Mouse (Mus musculus) brain, embryonic 14.5 days (tissue): ENCODE data around the gene Pkd2. TPM values are rescaled to one million over a fixed set of nuclear protein-coding genes. Genes with fewer than 3 reads are reported as not detected.

ENCODE experiments used
- DNase-seq: peaks from one replicate; pipeline ENCODE4 v3.0.0-alpha.2; 2011; ENCODE audit warnings: low read depth
- CTCF ChIP-seq: fragments of 200-500 bp; IDR thresholded peaks from 2 replicates; pipeline ENCODE4 v1.5.1; 2012; ENCODE audit warnings: inconsistent platforms, mild to moderate bottlenecking, moderate library complexity, borderline replicate concordance; ENCODE audit not compliant: insufficient read depth, insufficient read length; ENCODE audit errors: extremely low read depth
- POLR2A ChIP-seq: fragments of 200-500 bp; IDR thresholded peaks from 2 replicates; pipeline ENCODE4 v1.6.1; 2012; ENCODE audit warnings: mild to moderate bottlenecking, inconsistent platforms, borderline replicate concordance; ENCODE audit not compliant: poor library complexity, insufficient read depth, insufficient read length, severe bottlenecking; ENCODE audit errors: extremely low read depth
- polyA plus RNA-seq: library from polyadenylated mRNA; depleted of rRNA; stranded (reverse); fragments of >200 nt; gene quantifications from 2 replicates; pipeline ENCODE4 v1.2.3, GENCODE M21; 2012; rRNA removed

Pkd2 gene
- polyA plus RNA-seq, 1 experiment: 33.5 TPM

DNA sequence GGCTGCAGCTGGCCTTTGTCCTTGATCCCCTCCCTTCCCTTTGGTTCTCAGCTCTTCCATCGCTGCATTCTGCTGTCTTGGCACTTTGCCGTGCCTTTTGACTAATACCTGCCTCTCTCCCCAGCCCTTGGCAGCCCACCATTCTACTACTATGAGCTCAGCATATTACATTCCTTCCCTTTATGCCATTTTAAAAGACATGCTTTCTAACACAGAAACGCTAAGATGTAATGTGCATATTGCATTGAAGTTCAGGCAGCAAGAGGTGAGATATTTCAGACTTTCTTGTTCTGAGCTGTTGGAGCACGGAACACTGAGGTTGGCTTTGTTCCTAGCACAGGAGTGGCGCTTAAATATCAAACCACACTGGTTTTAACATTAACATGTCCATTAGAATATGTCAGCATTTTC, 11.7 kb downstream of the Pkd2 start:
- peak; percentile 52 for DNase-seq
- TF ChIP-seq POLR2A: no peak
- no peak for TF ChIP-seq CTCF

DNA sequence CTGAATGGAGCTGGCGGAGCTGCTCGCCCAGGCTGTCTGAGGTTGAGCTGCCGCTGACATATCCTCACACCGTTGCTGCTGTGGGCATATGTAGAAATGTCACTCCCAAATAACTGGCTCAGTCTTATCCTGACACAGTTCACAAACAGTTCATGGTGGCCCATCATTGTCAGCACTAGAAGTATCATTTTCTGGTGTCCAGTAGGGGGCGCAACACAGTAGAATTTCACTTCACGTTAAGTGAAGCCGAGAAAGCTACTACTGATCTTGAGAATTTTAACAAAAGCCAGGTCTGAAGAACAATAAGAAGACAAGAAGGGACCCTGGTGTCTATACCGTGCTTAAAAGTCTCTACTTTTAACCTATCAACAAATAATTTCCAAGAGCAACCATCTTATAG, 13.1 kb downstream of the Pkd2 start:
- no peak for DNase-seq
- TF ChIP-seq POLR2A: no peak
- peak; percentile 20; the same call in 1 of the 2 replicates for TF ChIP-seq CTCF

DNA sequence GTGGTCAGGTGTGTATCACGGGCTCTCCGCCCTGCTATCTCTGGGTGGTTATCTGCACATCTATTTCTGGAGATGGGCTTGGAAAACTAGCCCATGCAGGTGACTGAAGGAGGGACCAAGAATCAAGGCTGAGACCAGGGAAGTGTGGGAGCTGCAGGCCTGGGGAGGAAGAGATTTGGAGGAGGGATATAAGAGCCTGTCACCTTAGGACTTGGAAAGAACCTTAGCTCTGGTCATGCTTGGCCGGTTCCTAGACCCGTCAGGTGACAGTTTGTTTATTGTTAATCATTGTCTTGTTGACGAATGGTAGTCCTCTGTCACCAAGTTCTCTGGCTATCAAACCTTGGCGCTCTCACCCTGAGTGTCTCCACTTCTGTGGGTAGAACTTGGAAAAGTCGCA, 21.1 kb downstream of the Pkd2 start:
- no peak for DNase-seq
- TF ChIP-seq CTCF (no peak), POLR2A (no peak)

DNA sequence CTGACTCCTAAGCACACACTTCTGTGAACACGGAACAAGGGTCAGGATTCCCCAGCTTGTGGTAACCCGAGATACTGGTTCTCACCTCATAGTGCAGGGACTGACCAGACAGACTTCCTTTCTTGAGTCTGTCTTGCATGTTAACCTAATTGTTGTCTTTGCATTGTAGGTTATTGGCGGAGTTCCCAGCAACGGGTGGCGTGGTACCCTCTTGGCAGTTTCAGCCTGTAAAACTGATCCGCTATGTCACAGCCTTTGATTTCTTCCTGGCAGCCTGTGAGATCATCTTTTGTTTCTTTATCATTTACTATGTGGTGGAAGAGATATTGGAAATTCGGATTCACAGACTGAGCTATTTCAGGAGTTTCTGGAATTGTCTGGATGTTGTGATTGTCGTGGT, 23.6 kb downstream of the Pkd2 start:
- TF ChIP-seq POLR2A (no peak), CTCF (no peak)
- DNase-seq: peak; percentile 78

DNA sequence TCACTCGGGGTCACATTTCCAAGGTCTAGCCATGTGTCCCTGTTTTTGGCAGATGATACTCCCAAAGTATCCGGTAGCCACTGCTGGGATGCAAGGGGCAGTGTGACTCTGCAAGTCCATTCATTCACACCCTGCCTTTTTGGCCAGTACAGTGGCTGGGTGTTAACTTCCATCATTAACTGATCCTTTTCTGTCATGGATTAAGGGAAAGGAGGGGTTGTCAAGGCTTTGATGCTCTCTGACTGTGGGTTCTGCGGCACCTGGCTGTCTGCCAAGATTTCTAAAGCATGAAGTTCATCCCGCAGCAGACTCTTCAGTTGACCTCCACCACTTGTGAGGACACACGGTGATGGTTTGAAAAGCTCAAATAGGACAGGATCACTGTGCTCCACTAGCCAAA, 32.3 kb downstream of the Pkd2 start:
- peak; percentile 18 for DNase-seq
- TF ChIP-seq POLR2A: no peak
- TF ChIP-seq CTCF: no peak

DNA sequence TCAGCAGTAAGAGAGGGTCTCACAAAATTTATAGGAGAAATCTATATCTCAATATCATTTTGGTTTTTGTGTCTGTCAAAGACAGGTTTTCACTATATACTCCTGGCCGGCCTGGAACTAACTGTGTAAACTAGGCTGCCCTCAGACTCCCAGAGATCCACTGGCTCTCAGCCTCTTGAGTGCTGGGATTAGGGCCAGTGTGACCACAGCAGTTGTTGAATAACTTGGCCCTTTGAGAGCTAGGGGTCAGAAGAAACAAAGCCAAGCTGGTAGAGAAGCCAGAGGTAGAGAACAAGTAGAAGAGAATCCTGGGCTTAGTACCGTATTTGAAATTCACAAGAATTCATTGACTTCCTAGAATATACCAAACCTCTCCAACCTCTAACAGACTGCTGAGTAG, 45.6 kb downstream of the Pkd2 start:
- TF ChIP-seq CTCF (no peak), POLR2A (no peak)
- DNase-seq: no peak

DNA sequence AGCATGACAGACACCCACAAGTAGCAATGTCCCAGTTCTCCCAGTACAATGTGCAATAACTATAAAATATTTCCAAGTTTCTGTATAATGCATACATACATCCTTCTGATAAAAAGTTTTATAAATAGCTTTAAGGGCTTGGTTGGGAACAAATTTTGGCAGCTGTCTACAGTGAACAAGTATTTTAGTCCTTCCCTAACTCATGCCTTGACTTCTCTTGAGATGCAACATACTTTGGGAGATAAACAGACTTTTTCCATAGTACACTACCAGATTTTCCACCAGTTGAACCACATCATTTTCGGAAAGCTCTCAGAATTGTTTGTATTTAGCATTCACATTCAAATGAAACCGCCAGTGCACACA, 48.6 kb downstream of the Pkd2 start:
- TF ChIP-seq CTCF (no peak), POLR2A (no peak)
- DNase-seq: no peak

DNA sequence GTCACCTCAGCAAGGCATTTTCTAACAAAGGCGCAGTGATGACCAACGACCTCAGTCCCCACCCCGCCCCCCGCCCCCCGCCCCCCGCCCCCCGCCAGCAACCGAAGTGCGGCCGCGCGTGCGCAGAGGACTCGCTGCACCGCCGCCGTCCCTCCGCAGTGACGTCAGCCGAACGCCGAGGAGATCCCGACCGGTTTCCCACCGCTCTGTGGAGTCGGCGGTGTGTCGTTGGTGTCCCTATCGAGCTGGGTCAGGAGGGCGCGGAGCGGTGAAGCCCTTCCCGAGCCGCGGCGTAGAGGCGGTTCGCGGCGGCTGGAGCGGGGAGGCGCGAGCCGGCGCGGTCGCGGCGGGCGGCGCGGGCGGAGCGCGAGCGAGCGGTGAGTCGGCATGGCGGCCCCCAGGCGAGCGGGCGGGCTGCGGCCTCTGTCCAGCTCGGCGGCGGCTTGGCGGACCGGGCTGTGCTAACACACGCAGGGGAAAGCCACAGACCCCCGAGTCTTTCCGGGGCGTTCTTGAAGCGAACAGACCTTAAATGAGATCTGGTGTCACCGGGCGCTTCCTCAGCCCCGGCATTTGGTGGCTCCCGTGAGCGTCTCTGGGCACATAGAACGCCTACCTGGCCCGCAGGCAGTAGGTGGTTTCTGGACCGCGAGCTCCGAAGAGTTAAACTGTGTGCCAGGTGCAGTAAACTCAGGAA, 49.1 kb downstream of the Pkd2 start, which contains the start of gene BC005561:
Gene BC005561, plus strand, starts transcription at position 158 of the 697 bp plus-strand sequence.
- TF ChIP-seq CTCF: no peak
- TF ChIP-seq POLR2A: peak; percentile 47; the same call in 1 of the 2 replicates
- DNase-seq: peak; percentile 93

DNA sequence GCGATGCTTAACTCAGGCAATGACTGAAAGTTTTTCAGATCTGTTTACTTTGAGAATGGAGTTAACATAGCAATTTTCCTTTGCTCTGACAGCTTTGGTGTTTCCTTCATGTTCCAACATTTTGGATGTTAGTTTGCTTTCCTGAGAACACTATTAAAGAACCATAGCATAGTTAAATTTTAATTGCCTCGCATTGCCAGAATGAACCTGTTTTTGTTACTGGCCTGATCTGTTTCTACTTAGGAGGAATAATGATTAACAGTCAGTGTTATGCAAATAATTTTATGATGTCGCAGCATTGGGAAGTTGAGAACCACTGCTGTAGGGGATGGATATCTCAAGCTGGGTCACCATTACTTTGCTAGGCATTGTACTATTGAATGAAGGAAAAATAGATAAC, 52.0 kb downstream of the Pkd2 start:
- no peak for DNase-seq
- TF ChIP-seq POLR2A (no peak), CTCF (no peak)

DNA sequence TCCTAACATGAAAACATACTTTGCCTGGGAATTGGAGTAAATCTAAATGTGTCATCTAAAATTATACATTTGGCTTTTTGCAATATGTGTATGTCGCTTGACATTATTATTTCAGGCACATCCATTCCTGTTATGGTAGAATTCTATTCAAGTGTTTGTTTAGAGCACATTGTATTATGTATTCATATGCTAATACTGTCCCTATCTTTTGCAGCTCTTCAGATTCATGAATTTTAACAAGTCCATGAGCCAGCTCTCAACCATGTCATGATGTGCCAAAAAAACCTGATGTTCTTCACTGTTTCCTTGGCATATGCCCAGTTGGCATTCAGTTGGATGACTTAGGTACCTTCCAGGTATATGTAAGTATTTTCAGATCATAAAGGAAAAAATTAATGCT, 79.4 kb downstream of the Pkd2 start:
- peak; percentile 53 for DNase-seq

DNA sequence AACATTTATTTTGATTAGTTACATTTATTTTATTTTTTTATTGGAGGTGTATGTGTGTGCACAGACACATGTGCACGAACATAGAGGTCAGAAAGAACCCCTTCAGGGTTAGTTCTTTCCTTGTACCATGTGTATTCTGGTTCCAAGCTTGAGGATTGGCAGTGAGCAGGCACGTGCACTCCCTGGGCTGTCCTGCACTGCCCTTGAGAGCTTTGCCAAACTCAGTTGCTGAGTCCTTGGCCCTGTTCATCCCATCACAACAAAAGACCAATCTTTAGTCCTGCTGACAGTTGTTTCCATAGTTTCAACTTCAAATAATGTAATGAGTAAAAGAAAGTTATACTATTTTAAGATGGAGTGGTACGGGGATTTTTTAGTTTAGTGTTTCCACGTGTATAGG, 80.1 kb downstream of the Pkd2 start:
- DNase-seq: no peak
- TF ChIP-seq CTCF (no peak), POLR2A (no peak)

More for the DNA sequence above, 79.4 kb downstream of the Pkd2 start:
- TF ChIP-seq CTCF: no peak
- no peak for TF ChIP-seq POLR2A

Other genes with a start within 250 kb of the Pkd2 start
- 0.20 and 26.6 TPM in 2 replicates for gene Ibsp, start 160.3 kb upstream of the Pkd2 start, polyA plus RNA-seq
- gene Mepe, start 134.1 kb upstream of the Pkd2 start, polyA plus RNA-seq: not detected in 2 replicates
- 6.7 and 20.1 TPM in 2 replicates for gene Spp1, start 24.3 kb upstream of the Pkd2 start, polyA plus RNA-seq
- gene BC005561, start 48.9 kb downstream of the Pkd2 start, polyA plus RNA-seq: 3.7 and 4.0 TPM in 2 replicates